Mouse (Mus musculus): Measurements from ENCODE around the gene Cd69.

Gene Cd69

DNA sequence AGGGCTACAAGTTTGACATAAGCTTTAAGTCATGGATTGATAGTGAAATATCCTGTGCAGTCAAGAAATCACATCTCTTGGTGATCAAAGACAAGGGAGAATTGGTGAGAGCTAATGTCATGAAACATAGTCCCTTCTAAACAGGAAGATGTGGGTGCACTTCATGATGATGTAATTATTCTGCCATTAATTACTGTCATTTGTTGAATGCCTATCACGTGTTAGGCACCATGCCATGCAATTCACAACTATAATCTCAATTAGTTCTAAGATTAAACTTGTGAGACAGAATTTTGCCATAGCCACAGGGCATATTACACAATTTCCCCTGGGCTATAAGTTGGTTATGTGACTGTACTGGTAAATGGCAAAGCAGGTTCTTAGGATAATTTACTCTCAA is 28.2 kb downstream of the Cd69 start:
- no peak for DNase-seq (ENCODE audit: low spot score in 2 of 2)

DNA sequence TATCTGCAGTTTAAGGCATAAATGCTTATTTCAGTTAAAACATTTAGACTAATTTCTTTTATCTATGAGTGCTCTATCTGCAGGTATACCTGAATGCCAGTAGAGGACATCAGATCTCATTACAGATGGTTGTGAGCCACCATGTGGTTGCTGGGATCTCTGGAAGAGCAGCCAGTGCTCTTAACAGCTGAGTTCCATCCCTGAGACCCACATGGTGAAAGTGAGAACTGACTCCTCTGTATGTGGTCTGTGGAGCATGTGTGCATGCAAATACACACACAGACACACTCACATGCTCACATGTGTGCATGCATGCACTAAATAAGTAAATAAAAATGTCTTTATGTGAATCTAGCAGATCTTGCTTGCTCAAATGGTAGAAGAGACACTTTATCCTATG is 29.4 kb downstream of the Cd69 start:
- no peak for DNase-seq (ENCODE audit: low spot score in 2 of 2)

DNA sequence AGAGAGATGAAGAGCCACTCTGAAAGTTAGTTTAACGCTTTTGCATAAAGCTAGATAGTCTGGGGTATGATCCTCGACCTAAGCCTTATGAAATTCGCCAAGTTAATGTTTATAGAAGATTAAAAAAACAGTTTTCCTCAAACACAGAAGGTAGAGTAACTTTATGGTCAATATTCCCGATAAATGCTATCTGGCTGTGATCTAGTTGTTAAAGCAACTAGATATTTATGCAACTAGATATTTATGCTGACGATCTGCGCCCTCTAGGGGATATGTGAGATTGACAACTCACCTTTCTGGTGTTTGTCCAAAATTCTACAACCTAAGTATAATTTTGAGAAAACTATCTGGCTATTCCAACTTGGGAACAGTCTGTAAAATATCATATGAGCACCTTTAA is 33.3 kb downstream of the Cd69 start:
- DNase-seq (ENCODE audit: low spot score in 2 of 2): no peak

DNA sequence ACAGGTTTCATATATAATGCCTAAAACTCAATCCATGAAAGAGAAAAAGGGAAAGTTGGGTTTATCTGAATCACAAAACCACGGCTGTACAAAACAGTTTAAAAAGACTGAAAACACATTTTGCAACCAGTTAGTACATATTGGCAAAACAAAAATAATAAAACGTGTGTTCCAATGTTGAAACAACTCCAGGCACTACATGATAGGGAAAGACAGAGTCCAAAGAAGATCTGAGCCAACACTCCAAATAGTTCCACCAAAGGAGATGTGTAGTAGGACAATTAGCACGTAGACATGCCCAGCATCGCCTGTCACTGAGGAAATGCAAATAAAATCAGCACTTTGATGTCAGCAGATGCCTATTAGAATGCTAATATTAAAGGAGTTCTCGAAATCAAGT is 33.8 kb downstream of the Cd69 start:
- no peak for DNase-seq (ENCODE audit: low spot score in 2 of 2)

DNA sequence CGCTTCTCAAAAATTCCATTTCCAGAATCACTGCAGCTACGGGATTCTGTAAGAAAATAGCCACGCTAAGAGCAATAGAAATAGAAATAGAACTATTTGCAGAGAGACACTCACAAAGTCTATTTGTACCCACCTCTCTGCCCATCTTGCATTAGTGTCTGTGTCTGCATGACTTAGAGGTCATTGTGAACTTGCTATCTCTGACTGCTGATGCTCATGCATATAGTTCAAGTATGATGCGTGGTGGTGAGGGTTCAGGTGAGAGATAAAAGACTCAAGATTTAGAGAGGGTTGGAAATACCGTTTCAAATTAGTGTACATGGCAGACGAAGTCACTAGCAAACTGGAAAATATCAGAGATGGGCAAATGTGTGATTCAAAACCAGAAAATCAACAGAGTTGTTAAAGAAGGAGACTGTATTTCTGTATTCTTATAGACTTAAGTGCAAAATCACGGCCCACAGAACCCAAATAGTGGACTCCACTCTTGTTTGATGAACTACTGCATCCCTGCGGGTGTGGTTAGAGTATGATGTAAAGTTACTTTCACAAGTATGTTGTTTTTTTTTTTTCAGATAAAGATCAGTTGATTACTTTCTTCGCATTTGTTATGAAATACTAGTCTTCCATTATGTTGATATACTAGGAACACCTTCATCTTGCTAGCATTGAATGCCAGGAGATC is 35.5 kb downstream of the Cd69 start:
- DNase-seq (ENCODE audit: low spot score in 2 of 2): no peak

DNA sequence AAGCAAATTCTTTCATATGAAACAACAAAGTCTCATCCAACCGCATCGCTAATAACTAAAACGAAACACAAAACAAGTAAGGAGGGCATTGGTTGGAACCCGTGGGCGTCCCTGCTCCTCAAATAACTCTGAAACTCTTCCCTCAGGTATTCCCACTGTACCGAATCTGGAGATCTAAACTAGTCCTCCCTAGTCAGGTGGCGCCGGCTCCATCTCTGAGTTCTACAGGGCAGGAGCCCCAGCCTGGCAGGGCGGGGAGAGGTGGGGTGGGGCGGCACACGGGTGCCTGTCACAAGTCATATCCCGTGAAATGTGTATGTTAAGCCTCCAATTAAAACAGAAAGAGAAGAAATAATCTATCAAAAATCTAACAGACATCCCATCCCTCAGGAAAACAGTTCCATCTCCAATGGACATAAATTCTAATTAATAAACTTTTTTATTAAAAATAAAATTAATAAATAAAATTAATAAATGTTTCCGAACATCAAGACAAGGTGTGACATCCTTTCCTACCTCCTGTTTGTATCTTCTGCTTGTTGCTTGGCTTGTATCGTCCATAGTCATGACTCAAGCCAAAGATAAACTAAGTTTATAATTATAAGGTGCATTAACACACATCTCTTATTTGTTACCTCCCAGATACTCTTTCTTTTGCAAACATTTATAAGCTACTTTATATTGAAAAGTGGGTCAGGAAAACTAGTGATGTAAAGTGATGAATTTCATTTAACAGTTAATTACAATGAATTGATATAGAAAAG is 36.8 kb downstream of the Cd69 start:
- DNase-seq (ENCODE audit: low spot score in 2 of 2): peak in 1 of 2 experiments; percentile 4

DNA sequence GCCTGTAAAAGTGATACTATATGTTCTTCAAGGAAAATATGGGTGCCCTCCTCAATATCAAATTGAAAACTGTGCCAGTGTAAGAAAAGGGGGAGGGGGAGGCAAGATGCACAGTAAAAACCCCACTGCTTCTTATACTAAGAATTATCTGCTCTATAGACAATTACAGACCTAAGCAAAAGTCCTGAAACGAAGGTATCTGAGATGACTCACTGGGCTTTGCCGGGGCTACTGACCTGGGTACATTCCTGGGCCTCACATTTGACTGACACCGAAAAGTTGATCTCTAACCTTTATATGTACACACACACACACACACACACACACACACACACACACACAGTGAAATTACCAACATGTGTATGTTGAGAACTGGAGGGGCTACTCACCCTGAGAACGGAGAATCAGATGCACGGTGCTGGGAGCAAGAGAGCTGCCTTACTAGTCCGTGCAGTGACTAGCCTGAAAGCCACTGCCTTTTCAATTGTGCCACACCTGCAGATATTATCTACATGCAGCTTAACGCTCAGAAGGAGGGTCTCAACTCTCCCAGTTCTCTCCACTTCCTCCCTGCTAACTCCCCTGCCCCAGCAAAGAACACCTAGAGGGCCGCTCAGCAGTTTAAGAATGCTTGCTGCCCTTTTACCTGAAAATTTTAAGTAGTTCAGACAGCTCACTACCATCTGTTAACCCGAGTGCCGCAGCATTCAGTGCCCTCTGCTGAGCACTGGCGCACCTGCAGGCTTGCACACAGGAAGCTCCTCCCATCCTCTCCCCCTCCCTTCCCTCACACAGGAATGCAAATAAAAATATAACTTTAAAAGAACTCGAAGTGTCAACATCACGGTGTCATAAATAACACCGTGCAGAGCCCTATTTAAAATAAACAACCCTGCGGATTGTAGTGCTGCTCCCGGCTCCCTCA is 37.6 kb downstream of the Cd69 start:
- DNase-seq (ENCODE audit: low spot score in 2 of 2): peak; percentile 41 to 66

DNA sequence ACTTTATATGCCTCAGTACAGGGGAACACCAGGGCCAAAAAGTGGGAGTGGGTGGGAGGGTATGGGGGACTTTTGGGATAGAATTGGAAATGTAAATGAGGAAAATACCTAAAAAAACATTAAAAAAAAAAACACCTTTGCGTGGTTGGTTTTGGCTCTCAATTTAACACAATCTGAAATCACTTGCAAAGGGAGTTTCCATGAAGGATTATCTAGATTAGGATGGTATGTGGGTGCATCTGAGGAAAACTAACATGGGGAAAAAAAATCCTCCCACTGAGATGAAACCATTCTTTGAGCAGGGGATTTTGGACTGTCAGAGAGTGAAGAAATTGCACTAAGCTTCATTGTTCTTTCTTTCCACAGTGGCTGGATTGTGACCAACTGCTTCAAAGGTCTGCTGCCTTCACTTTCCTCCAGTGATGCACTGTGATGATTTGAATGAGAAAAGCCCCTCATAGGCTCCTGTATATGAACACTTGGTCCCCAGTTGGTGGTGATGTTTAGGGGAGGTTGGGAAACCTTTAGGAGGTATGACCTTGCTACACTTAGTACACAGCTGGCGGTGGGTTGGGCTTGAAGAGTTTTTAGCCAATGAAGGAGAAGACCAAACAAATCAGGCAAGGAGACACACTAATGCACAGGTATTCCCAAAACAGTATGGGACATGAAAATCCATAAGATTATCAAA is 38.4 kb downstream of the Cd69 start:
- DNase-seq (ENCODE audit: low spot score in 2 of 2): no peak

DNA sequence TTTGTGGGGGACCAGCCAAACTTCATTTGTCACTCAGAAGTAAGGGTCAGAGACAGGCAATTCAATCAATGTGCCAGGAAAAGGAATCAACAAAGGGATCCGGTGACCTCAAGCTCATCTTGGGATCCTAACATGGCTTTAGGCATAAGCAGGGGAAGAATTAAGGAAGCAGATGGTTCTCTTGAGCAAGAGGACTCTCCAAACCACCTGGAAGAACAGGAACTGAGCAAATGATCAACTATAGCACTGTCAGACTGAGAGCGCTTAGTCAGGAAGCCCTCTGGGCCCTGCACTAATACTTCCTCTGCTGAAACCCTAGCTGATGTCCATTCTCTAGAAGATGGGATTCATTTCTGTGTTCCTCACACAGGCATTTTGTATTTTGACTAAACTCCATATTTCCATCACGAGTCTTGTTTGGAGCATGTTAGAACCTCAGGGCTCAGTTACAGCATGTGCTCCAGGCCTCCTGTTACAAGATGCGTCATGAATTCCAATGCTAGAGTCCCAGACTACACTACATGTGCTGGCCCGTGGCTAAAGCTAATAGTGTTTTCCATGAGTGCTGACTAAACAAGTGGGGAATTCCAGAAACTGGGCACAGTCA is 39.3 kb downstream of the Cd69 start:
- DNase-seq (ENCODE audit: low spot score in 2 of 2): no peak

DNA sequence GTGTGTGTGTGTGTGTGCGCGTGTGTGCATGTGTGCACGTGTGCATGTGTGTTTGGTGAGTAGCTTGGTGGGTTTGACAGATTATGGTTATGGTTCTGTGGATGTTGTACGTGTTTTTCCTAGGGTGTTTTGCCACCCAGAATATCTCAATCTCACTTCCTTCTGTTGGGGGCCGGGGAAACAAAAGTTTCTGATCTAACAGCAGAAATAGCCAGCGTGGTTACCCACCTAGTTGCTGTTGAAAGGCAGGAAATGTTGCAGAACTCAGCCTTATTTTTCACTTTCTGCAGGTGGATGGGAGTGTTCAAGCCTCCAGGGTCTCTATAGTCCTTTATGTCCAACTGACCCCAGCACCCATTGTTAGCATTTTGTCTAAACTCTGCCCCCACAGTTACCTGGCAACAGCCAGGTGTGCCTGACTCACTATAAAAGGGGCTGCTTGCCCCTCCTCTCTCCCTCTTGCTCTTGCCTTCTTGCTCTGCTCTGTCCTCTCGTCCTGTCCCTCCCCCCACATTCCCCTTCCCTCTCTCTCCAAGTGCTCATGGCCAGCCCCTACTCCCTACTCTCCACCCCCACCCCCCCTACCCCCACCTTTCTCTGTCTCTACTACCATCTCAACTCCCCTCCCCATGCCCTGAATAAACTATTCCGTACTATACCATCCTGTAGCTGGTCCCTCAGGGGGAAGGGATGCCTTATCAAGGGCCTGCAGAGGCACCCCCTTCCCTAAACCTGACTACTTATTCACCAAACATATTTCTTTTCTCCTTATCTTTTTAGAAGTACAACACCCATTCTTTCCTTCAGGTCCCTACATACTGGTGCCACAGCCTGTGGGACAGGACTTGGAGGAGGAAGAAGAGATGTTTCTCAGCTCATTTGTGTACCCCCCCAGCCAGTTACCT is 40.5 kb downstream of the Cd69 start:
- no peak for DNase-seq (ENCODE audit: low spot score in 2 of 2)

DNA sequence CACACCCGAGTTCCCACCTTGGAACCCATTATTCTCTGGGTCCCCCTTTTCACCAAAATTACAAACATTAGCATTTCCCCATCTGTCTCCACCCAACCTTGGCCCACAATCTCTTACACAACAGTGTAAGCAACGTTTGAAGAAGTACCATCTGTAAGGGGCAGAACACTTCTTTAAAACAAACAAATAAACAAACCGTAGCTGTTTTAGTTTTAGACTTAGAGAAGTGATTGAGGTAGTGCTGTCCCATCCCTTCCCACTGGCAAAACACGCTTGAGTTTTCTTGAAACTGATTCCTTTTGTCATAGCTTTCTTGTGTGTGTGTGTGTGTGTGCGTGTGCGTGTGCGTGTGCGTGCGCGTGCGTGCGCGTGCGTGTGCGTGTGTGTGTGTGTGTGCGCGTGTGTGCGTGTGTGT is 41.3 kb downstream of the Cd69 start:
- DNase-seq (ENCODE audit: low spot score in 2 of 2): no peak

DNA sequence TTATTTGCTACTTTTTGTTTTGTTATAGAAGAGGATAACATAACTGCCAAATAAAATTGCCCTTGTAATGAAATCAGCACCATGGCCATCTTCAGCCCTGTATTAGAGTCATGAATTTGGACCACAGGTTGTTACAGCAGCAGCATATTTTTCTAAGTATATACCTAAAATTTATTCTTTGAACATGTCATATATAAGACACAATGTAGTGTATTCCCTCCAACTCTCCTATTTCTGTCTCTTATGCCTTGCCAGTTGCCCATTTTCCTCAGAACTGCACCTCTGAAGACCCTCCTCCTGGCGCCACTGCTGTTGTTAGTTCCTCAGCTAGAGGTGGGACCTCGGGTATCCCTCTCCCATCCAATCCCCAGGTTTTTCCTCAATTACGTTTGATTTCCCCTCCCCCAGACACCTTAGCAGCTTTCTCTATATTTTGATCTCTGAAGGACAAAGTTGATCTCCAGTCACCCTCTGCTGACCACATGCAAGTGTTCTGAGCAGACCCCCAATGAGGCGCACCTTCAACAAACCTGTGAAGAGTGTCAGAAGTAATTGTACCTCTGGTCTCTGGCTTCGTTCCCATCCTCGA is 41.8 kb downstream of the Cd69 start:
- no peak for DNase-seq (ENCODE audit: low spot score in 2 of 2)

DNA sequence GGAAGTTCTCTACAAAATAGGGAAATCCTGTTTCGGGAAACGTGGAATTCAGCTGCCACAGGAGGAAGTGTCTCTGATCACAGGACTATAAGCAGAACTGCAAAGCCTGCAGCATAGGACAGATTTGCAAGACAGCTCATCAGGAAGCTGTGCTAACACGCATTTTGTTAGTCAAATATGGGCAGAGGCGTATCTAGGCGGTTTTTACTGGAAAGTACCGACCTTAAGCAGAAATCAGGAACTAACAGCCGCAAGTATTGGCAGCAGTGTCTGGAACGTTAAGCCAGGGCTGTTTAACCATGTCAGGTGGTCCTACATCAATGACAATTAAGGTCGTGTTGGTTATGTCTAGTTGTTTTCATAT is 42.4 kb downstream of the Cd69 start:
- DNase-seq (ENCODE audit: low spot score in 2 of 2): no peak

DNA sequence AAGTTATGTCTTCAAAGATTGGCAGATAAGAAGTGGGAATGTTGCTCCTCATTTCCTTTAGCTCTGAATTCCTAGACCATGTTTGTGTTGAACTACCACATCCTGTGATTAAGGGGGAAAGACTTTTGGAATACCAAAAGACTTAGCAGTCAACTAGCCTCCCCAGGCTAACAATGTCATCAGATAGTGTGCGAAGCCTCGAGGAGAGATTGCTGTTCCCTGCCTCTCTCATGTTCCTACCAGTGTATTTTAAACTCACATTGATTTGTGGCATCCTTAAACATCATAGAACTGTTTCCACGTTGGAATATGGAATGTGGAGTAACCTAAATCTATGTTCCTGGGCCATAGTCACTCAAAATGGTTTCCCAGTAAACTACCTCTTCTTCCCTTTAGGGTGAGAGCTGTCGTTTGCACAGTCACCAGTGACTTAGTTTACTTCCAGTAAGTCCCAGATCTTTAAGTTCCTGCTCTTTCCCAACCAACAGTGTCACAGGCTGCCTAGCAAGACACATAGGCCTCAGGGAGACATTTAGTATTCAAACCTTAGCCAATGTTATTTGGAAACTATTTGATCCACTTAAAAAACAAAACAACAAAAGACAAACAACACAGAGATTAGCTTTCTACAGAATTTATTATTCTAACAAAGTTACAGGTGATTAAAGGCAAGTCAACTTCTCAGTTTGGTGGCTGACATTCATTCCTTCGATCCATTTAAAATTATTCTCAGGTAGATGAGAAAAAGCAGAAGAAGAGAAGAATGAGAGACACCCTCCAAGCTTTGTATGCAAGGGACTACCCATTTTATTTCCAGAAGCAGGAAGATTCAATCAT is 43.0 kb downstream of the Cd69 start:
- no peak for DNase-seq (ENCODE audit: low spot score in 2 of 2)

DNA sequence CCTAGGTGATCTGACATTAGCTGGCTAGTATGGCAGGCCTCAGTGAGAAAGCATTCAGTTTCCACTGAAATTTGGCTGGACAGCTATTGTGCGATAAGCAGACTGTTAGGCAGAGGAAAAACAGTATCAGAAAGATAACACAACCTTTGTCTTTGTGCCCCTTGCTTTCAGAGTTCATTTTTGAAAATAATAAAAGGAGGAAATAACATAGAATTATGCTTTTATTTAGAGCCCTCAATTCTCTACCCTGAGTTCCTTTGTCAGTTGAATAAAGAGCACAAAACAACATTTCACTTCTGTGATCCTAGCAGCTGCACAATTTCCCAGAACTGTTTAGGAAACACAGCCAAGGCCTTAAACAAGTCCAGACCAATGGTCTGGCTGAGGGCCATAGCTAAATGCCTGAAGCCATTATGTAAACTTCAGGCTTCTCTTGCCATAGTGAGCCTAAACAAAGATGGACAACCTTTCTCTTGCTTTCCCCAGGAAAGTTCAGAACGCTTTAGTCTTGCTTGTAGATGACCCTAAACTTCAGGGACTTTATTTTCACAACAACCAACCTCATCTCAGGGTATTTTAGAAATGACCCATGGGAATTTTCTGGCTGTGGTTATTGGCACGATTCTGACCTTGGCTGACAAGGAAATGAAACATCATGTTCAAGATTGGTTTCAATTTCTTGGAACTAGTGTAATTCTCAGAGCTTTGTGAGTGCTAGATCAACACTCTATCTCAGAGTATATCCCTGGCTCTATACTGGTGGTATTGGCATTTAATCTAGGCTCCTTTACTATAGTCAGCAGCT is 45.3 kb downstream of the Cd69 start:
- peak in 1 of 2 experiments; percentile 8 for DNase-seq (ENCODE audit: low spot score in 2 of 2)

DNA sequence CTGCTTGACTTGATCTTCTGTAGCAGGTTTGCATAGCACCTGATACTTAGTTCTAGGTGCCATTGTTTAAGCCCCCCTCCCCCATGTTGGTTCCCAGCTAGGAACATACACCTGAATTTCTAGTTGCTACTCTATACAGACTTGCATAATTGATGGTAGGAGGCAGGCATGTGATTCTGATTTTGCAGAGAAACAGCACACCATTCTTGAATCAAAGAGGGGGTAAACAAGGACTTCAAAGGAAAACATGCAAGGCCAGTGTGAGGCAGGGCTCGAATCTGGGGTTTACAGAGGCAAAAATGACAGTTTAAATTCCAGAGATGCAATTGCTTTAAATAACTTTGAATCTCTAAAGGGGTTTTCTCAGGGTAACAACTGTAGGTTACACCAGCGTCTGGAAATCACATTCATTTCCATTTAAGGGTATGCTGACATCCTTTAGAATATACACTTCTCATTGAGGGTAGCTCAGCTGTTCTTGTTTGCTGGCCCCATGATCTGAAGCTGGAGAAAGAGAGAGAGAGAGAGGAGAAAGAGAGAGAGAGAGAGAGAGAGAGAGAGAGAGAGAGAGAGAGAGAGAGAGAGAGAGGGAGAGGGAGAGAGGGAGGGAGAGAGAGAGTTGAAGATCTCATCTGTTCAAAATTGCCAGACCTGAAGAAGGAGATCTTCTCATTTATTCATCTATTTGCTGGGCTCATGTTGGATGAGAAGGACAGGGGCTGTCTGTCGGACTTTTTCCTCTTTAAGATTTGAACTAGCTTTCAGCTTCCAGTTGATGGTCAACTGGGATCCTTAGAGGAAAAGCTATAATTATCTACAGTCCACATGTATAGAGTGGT is 46.1 kb downstream of the Cd69 start:
- DNase-seq (ENCODE audit: low spot score in 2 of 2): no peak

DNA sequence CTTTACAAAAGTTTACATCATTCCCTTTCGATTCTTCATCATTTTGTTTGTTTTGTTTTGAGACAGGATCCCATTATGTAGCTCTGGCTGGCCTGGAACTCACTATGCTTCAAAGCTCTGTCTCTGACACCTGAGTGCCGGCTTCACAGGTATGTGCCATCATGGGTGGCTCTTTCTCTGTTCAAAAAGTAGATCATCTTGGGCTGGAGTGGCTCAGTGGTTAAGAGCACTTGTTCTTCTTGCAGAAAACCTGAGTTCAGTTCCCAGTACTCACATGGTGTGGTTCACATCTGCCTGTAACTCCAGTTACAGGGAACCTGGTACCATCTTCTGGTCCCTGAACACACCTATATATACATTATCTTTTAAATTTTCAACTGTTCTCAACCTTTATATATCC is 50.2 kb downstream of the Cd69 start:
- DNase-seq (ENCODE audit: low spot score in 2 of 2): no peak

Data from cerebellum, postnatal 4 days (tissue).